Mouse (Mus musculus) kidney, embryonic 16.5 days (tissue): ENCODE data around the gene Efcab5. TPM values are rescaled to one million over a fixed set of nuclear protein-coding genes. Genes with fewer than 3 reads are reported as not detected.

Experiments used
- ATAC-seq: fragments of 200-750 bp; cut with Nextera tagmentation; 2 replicates; pipeline ENCODE4 v1.8.0; 2017; ENCODE audit warnings: moderate TSS enrichment; ENCODE audit not compliant: low FRiP score, low TSS enrichment
- H3K27ac ChIP-seq: fragments of 300-500 bp; sonication (generic); 2 replicates; pipeline ENCODE4 v1.5.1; 2014; ENCODE audit warnings: low read length
- H3K27me3 ChIP-seq: fragments of 300-500 bp; sonication (generic); 2 replicates; pipeline ENCODE4 v1.6.1; 2014; ENCODE audit warnings: low read length, control low read depth, mixed read lengths; ENCODE audit not compliant: insufficient read depth
- H3K36me3 ChIP-seq: fragments of 300-500 bp; sonication (generic); 2 replicates; pipeline ENCODE4 v1.6.1; 2014; ENCODE audit warnings: low read length, control low read depth, mixed read lengths; ENCODE audit not compliant: insufficient read depth
- H3K4me1 ChIP-seq: fragments of 300-500 bp; sonication (generic); 2 replicates; pipeline ENCODE4 v1.6.1; 2014; ENCODE audit warnings: low read length, control low read depth, mixed read lengths; ENCODE audit not compliant: insufficient read depth
- H3K4me2 ChIP-seq: fragments of 300-500 bp; sonication (generic); replicated peaks from 2 replicates; pipeline ENCODE4 v1.6.1; 2014; ENCODE audit warnings: low read depth, low read length
- H3K4me3 ChIP-seq: fragments of 300-500 bp; sonication (generic); 2 replicates; pipeline ENCODE4 v1.5.1; 2014; ENCODE audit warnings: mild to moderate bottlenecking, low read length
- H3K9ac ChIP-seq: fragments of 300-500 bp; sonication (generic); replicated peaks from 2 replicates; pipeline ENCODE4 v1.6.1; 2014; ENCODE audit warnings: low read length
- H3K9me3 ChIP-seq: fragments of 300-500 bp; sonication (generic); 2 replicates; pipeline ENCODE4 v1.6.1; 2016; ENCODE audit warnings: low read length, control low read depth
- WGBS: fragments of 180-500 bp; shearing (Covaris S2); extraction: QIAGEN DNeasy Blood & Tissue Kit; methylation state at CpG from one replicate; pipeline ENCODE4 v1.1.7; 2014; 5-methylcytosine and 5-hydroxymethylcytosine counted together
- polyA plus RNA-seq: library from polyadenylated mRNA; unstranded; fragments of >200 nt; fragmentation: Nextera tagmentation; extraction: Ambion mirVana; gene quantifications from 2 replicates; pipeline ENCODE4 v1.2.1, GENCODE M21; 2015

Gene Efcab5
- polyA plus RNA-seq = 0.09 and 0.37 TPM in 2 replicates

- ATAC-seq = no peak
- Histone ChIP-seq H3K36me3 (no peaks in the 10 kb centered on the region), H3K9ac (no peak within 1 kb of the TSS), H3K4me3 (no peak within 1 kb of the TSS), H3K9me3 (no peaks in the 10 kb centered on the region), H3K27me3 (no peaks in the 10 kb centered on the region), H3K4me2 (no peak within 1 kb of the TSS), H3K4me1 (peaks cover 6% of the 10 kb centered on the region), H3K27ac (no peak within 1 kb of the TSS)
- 71% methylated on average over 6 of the region's 6 CpGs for WGBS
Measured at GRCm38 (mm10) chr11:77188868-77189267, at the start of gene Efcab5. Gene Efcab5, minus strand, starts transcription at chr11:77188968.

GRCm38 (mm10) chr11:77235267-77235666 lies 46.5 kb upstream of the Efcab5 start:
- H3K4me2 ChIP-seq = no peak overlapping the region
- H3K27ac ChIP-seq = no peak overlapping the region
- H3K4me1 ChIP-seq = 0 out of 2 replicates have a peak, but pooled peaks cover 2% of the 10 kb centered on the region
- no peaks in the 10 kb centered on the region for H3K27me3 ChIP-seq
- 83% methylated on average over 1 of the region's 1 CpGs for WGBS
- no peaks in the 10 kb centered on the region for H3K9me3 ChIP-seq
- no peaks in the 10 kb centered on the region for H3K36me3 ChIP-seq
- no peak overlapping the region for H3K4me3 ChIP-seq
- H3K9ac ChIP-seq = no peak overlapping the region
- no peak for ATAC-seq

DNA sequence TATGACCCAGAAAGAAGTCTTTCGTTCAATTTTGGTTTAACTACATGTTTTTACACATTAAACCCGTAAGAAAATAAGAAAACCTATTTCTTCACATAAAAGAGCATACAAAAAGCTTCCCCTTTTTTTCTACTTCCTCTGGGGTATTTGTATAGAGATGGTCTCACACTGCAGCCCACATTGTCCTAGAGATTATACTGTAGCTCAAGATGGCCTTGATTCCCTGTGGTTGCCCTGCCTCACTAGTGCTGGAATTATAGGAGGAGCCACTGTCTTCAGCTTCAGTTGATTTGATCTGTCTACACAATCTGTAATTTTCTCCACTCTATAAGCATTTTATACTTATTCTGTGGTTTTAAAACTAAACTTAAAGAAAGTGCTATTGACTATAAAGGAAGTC lies 42.7 kb upstream of the Efcab5 start:
- Histone ChIP-seq H3K36me3 (no peaks in the 10 kb centered on the region), H3K9me3 (no peaks in the 10 kb centered on the region), H3K4me2 (no peak overlapping the region), H3K4me3 (no peak overlapping the region), H3K27ac (no peak overlapping the region), H3K27me3 (no peaks in the 10 kb centered on the region), H3K4me1 (no peaks in the 10 kb centered on the region), H3K9ac (no peak overlapping the region)
- no peak for ATAC-seq
- WGBS = 91% methylated on average over 2 of the region's 2 CpGs

DNA sequence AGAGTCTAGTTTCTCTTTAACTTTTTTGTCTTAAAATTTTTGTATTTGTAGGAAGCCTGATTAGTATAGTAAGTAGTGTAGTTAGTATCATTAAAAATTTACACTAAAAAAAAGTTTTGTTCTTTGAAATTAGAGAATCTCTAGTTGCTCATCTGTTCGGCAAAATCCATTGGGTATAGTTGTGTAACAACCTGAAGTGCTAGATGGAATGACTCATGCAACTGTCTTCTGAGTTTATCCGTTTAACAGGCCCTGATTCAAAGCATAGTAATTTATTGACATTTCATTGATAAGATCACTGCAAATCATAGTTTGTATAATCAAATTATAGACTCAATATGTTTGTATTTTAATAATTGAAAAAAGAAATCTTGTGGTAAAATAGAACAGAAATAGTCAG lies 42.0 kb upstream of the Efcab5 start:
- Histone ChIP-seq H3K36me3 (no peaks in the 10 kb centered on the region), H3K27me3 (no peaks in the 10 kb centered on the region), H3K4me3 (no peak overlapping the region), H3K27ac (no peak overlapping the region), H3K4me1 (no peaks in the 10 kb centered on the region), H3K9ac (no peak overlapping the region), H3K4me2 (no peak overlapping the region), H3K9me3 (no peaks in the 10 kb centered on the region)
- no peak for ATAC-seq
- WGBS = 80% methylated on average over 2 of the region's 2 CpGs

DNA sequence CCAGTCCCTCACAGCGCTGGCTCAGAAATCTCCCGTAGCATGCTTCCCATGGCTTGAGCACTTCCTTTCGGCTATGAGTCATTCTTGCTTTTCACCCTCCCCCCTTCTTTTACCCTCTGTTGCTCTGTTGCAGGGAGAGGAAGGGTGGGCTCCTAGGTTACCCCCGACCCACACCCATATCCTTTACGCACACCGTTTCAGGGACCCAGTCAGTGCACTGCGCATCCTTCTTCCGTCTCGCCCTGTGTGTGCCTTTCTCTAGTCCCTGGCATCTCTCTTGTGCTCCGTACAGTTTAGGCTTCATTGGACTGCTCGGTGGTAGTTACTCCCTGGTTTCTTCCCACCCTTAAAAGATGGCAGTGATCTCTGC lies 28.0 kb upstream of the Efcab5 start:
- Histone ChIP-seq H3K27ac (peak overlapping the region; percentile 96), H3K9ac (peak overlapping the region; percentile 87), H3K36me3 (no peaks in the 10 kb centered on the region), H3K9me3 (no peaks in the 10 kb centered on the region), H3K4me3 (peak overlapping the region; percentile 76), H3K27me3 (no peaks in the 10 kb centered on the region), H3K4me1 (peaks cover 15% of the 10 kb centered on the region), H3K4me2 (peak overlapping the region; percentile 87)
- peak; percentile 65 for ATAC-seq
- 1% methylated on average over 11 of the region's 11 CpGs for WGBS

- H3K4me3 ChIP-seq = peak within 1 kb of the TSS; percentile 76
- H3K9me3 ChIP-seq = no peaks in the 10 kb centered on the region
- H3K27me3 ChIP-seq = no peaks in the 10 kb centered on the region
- H3K4me2 ChIP-seq = peak within 1 kb of the TSS; percentile 87
- WGBS = under 1% methylated on average over 67 of the region's 82 CpGs
- H3K27ac ChIP-seq = peak within 1 kb of the TSS; percentile 96
- H3K4me1 ChIP-seq = peaks cover 15% of the 10 kb centered on the region
- peak within 1 kb of the TSS; percentile 87 for H3K9ac ChIP-seq
- peak; percentile 95 for ATAC-seq
- H3K36me3 ChIP-seq = no peaks in the 10 kb centered on the region
Measured at GRCm38 (mm10) chr11:77215951-77216760, 27.4 kb upstream of the Efcab5 start, which contains the start of gene Ssh2. Gene Ssh2, plus strand, starts transcription at chr11:77216287.

DNA sequence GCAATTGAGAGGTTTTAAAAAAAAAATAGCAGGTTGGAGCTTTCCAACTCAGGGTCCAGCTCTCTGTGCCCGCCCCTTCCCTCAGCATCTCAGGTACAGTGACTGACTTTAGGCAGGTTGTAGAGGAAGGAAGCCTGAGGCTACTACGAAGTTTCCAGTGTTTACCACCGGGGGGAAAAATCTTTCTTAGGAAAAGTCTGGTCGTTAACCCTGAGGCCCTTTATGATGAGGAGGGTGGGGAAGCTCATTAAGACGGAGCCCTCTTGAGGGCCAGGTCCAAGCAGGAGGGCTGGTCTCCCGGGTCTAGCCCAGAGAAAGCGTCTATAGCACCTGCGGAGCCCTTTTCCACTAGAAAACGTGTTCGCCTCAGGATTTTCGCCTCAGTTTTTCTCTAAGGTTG lies 26.7 kb upstream of the Efcab5 start:
- peak; percentile 35; the same call in 1 of the 2 replicates for ATAC-seq
- peaks cover 15% of the 10 kb centered on the region for H3K4me1 ChIP-seq
- 2% methylated on average over 11 of the region's 11 CpGs for WGBS

GRCm38 (mm10) chr11:77214755-77215154 lies 26.0 kb upstream of the Efcab5 start:
- H3K9ac ChIP-seq = no peak overlapping the region
- no peak for ATAC-seq
- H3K36me3 ChIP-seq = no peaks in the 10 kb centered on the region
- no peak overlapping the region for H3K27ac ChIP-seq
- no peak overlapping the region for H3K4me3 ChIP-seq
- H3K4me1 ChIP-seq = peaks cover 15% of the 10 kb centered on the region
- no peaks in the 10 kb centered on the region for H3K9me3 ChIP-seq
- no peaks in the 10 kb centered on the region for H3K27me3 ChIP-seq
- WGBS = 6% methylated on average over 1 of the region's 1 CpGs
- H3K4me2 ChIP-seq = no peak overlapping the region

More for the DNA sequence above, 26.7 kb upstream of the Efcab5 start:
- peak overlapping the region; percentile 87 for H3K9ac ChIP-seq
- no peaks in the 10 kb centered on the region for H3K27me3 ChIP-seq
- no peaks in the 10 kb centered on the region for H3K36me3 ChIP-seq
- H3K9me3 ChIP-seq = no peaks in the 10 kb centered on the region
- H3K4me2 ChIP-seq = peak overlapping the region; percentile 87
- H3K4me3 ChIP-seq = peak overlapping the region; percentile 76
- peak overlapping the region; percentile 96 for H3K27ac ChIP-seq

DNA sequence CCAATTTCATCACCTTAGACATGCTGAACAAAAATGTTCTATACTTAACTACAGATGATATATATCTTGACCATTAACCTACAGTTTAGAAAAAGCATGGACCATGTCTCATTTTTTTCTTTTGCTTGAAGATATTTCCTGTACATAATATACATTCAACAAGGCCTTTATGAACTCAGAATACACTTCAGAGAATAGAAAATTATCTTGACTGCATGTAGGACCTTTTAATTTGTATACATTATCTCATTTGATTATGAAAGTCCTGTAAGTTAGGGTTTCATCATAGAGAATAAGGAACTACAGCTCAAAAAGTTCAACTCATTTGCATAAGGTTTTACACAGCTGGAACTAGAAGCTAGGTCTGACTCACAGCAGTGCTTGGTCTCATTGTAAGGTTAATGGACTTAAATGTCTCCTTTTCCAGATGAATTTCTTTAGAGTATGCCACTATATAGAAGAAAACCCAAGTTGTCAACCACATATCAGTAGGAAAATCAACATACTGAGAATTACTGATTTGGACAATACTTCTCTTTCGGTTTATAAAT lies 25.4 kb upstream of the Efcab5 start:
- no peak overlapping the region for H3K4me3 ChIP-seq
- H3K9me3 ChIP-seq = no peaks in the 10 kb centered on the region
- 90% methylated on average over 1 of the region's 1 CpGs for WGBS
- no peaks in the 10 kb centered on the region for H3K27me3 ChIP-seq
- peaks cover 15% of the 10 kb centered on the region for H3K4me1 ChIP-seq
- no peak overlapping the region for H3K4me2 ChIP-seq
- no peak overlapping the region for H3K9ac ChIP-seq
- no peak overlapping the region for H3K27ac ChIP-seq
- H3K36me3 ChIP-seq = no peaks in the 10 kb centered on the region
- no peak for ATAC-seq

DNA sequence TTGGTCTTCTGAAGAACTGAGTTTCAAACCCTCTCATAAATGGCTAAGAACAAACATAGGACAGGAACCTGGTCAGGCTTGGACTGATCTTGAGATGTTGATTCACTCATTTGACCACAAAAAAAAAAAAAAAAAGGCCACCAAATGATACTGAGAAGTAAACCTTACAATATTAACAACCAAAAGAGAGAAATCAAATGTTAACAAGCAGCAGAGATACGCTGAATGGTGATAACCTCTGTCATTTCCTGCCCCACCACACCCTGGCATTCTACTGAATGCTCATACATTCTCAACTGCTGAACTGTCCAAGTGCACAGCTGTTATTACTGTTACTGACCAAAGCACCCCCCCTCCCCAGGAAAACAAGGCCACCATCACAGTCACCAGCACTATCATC lies 11.9 kb upstream of the Efcab5 start:
- Histone ChIP-seq H3K27me3 (no peaks in the 10 kb centered on the region), H3K4me1 (peaks cover 8% of the 10 kb centered on the region), H3K9ac (no peak overlapping the region), H3K27ac (no peak overlapping the region), H3K4me2 (no peak overlapping the region), H3K4me3 (no peak overlapping the region), H3K36me3 (no peaks in the 10 kb centered on the region), H3K9me3 (no peaks in the 10 kb centered on the region)
- no peak for ATAC-seq
- WGBS = 76% methylated on average over 1 of the region's 1 CpGs
